Mouse (Mus musculus) 3T3-L1 (cell line): ENCODE results near the gene Naa40.

Experiments
- DNase-seq: peaks from one replicate; pipeline ENCODE4 v3.0.0-alpha.2; 2015; ENCODE audit warnings: low read depth, low spot score

The Naa40 gene

DNA sequence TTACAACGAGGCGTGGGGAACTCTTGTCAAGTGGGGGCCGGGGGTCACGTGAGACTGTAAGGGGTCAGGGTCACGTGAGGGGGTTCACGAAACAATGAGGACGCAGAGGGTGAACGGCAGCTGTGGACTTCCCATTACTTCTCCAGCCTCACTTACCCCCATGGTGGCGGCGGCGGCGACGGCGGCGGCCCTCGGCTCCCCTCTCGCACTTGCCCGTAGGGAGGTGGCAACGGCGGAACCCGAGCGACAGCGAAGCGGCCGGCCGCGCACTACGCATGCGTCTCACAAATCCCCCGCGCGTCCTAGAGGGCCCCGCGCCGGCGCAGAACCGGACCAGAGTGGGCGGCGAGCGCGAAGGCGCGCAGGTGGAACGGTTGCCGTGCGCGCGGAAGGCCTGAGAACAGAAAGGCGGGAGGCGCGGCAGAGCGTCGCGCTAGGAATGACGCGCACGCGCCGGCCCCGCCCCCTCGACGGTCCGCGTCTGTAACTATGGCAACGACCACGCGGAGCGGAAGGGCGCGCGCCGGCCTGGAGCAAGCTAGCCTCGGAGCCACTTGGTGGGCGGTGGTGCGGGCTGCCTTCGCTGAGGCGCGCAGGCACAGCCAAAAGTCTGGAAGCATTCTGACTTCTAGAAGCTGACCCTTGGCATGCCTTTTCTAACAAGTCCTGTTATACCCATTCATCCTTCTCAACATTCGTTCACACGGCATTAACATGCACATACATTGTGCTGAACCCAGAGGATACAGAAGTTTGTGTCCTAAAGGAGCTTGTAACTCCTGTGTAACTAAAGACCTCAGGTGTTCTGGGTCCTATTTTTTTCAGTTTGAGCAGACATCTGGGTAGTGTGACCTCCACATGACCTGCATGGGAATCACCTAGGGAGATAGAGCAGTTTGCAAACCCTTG is at the start of gene Naa40:
Gene Naa40 (minus strand): TSS at position 402 of the 909 bp plus-strand sequence.
- peak; percentile 92 for DNase-seq

- DNase-seq = no peak
These were observed 48.8 kb upstream of the Naa40 start for GRCm38 (mm10) chr19:7289767-7290166.

DNA sequence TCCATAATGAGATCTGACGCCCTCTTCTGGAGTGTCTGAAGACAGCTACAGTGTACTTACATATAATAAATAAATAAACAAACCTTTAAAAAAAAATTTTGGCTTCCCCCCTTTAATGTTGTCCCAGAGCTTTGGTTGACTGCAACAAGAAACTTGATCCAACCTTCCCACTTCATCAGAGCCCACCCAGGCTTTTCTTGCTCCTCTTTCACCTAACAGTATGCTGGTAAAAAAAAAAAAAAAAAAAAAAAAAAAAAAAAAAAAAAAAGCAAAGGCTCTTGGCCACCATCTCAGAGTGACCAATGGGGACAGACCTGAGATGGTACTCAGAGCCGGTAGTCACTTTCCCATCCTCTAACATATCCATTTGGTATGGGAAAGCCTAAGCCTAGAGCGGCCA is 47.3 kb upstream of the Naa40 start:
- DNase-seq = no peak

DNA sequence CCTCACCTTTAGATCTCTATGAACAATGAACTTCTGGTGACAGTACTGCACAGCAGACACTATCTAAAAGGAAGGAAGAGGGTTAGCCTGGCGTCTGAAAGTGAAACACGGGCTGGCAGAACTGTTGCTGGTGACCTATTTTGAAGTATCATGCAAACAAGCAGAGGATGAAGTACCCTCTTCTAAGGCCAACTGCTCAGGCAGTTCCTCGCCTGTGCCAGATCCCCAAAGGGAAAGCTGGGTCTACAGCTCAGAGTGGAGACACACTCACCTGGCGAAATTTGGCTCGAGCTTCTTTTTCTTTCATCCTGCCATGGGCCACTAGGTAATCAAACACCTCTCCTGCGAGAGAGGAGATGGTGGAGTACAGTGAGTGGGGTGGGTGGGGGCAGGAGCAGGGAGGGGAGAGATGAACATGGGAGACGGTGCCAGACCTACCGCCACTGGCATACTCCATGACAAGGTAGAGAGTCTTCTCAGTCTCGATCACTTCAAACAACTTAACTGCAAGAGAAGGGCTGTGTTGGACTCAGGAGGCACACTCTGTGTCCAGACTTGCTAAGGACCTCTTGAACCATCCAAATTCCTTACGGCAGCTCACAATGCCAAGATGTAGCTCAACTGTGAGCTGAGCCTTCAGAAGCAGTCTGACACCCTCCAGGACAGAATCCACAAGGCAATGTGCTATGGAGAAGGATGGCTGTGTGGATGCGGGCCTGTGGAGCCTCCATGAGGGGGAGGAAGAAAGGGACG is 45.8 kb upstream of the Naa40 start:
- no peak for DNase-seq

- no peak for DNase-seq
These were observed 39.8 kb upstream of the Naa40 start for GRCm38 (mm10) chr19:7280557-7281330.

DNA sequence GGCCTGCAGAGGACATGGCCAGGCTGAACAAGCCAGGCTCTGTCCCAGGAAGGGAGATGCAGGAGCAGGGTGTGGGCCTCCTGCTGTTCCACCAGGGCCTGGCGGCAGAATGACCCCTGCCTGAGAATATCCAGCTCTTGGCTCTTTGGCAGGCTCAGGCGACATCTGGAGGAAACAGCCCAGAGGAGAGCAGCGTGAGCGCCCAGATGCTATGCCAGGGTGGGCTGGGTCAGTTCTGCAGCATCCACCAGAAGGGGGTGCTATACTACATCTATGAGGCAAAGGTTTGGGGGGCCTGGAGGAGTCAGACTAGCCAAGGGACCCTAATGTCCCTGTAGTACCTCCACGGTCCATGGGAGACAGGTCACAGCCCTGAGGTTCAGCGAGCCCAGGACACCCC is 38.1 kb upstream of the Naa40 start:
- DNase-seq = peak; percentile 64

DNA sequence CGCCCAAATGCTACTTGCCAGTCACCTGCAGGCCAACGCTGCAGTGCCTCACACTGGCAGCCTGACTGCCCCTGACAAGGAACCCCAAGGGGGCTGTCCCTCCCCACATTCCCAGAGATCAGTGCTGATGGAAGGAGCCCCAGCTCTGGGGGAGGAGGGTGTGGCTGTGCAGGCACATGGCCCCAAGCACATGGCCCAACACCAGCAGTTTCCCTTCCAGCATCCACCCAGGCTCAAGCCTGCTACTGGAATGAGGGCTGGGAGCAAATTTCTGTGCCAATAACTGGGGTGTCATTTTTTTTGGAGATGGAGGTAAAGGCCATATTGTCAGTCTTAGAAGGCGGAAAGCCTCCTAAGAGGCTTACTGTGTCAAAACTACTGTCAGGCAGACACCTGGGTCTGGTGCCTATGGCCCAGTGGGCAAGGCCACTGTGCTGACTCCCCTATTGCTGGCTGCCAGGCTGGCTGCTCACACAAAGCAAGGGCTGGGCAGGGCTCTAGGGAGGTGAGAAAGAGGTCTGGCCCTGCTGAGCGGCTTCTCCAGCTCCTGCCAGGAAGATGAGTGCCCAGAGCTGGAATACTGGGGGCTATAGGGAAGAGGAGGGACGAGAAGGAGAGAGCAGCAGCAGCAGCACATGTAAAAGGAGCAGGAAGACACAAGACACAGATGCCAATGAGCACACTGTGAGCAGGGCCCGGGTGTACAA is 37.4 kb upstream of the Naa40 start:
- no peak for DNase-seq

DNA sequence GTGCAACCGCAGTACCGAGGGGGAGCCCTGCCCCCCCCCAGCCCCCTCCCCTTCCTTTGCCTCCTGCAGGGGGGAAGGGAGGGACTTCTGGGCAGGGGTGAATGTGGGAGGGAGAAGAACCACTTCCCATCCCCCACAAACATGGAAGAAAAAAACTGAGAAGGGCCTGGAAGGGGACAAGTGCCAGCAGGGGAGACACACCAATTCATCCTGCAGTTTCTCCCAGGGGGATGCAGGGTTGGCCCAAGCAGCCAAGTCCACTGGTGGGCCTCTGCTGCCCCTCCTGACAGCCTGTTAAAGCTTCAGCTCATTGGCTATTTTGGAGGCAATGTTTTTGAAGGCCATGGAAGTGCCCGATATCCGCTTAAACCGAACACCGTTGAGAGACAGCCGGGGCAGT is 35.8 kb upstream of the Naa40 start:
- no peak for DNase-seq

GRCm38 (mm10) chr19:7276053-7276659 is 35.2 kb upstream of the Naa40 start:
- DNase-seq = no peak

DNA sequence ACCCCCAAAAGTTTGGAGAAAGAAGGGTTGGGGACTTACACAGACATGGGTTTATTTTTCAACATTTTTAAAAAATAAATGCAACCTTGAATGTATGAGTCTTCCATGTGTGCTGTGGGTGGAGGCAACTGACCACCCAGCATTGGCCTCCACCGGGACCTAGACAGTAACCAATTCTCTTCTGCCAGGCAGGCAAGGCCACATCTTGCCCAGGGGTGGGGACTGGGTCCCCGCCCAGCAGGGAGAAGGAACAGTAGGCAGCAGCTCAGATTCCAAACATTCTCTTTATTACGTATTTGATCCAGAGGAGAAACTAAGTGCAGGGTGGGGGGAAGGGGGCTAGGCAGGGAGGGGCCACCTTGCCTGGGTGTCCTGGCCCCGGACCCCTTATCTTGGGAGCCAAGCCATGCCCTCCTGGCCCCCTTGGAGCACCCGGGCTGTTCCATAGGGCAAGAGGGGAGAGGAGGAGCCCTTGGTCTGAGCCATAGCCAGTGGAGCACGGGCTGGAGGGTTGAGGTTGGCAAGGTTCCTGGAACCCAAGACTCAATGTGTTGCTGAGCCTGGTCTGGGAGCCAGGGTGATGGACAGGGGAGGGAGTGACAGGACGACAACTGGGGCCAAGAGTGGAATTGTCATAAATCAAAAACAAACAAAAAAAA is 34.3 kb upstream of the Naa40 start:
- no peak for DNase-seq

- no peak for DNase-seq
These were observed 33.5 kb upstream of the Naa40 start for GRCm38 (mm10) chr19:7274326-7274990.

GRCm38 (mm10) chr19:7273486-7273885 is 32.5 kb upstream of the Naa40 start:
- peak; percentile 46 for DNase-seq

DNA sequence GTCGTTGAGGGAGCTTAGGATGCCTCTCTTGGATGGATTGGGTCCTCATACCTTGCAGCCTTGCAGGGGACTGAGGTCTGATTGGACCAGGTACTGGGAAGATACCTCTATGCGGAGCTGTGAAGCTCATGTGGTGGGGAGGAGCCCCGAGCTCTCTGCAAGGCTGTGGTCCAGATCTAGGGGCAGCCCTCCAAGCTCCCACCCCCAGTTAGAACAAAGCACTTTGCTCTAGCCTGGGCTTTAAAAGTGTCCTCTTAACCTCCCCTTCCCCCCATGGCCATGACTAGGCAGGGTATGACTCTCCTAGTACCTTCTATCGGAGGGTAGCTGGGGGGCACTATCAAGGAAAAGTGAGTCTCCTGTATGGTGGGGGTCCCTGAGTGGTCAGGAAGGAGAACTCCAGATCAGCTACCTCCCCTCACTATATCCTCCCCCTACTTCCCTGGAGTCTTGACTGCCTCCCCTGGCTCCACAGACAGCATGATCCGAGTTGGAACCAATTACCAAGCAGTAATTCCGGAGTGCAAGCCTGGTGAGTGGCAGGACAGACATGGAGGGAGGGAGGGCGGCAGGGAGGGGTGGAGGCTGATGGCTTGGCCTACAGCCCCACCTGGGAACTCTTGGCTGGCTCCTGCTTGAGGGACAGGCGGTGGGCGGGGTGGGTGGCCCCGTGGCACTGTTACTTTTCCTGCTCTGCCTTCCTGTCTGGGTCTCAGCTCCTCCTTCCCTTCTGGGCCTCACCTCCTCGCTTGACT is 28.5 kb upstream of the Naa40 start:
- DNase-seq = peak; percentile 33

GRCm38 (mm10) chr19:7268722-7269090 is 27.7 kb upstream of the Naa40 start:
- DNase-seq = peak; percentile 75

GRCm38 (mm10) chr19:7267781-7268721 is 27.1 kb upstream of the Naa40 start:
- DNase-seq = peak; percentile 78

GRCm38 (mm10) chr19:7267091-7267741 is 26.2 kb upstream of the Naa40 start, which contains the start of gene Rcor2:
Rcor2 (plus strand) TSS chr19:7267325.
- peak; percentile 60 for DNase-seq

DNA sequence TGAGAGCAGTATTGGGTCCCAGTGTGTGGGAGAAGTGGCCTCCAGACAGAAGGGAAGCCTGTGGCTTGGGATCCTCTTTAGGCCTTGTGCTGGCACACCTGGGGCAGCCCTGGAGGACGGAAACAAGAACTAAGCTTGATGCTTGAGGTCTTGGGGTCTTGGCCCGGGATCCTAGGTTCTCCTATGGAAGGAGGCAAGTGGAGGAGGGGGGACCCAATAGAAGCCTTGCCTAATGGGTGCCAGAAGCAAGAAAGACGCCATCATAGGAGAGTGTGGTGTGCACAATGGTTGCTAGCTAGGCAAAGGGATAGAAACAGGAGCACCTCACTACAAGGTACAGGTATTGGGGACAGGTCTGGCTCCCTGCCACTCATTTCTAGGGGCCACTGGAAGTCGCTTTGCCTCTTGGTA is 25.4 kb upstream of the Naa40 start:
- DNase-seq = peak; percentile 34
